Mouse (Mus musculus) thymus, adult 2 months (tissue): ENCODE results near the gene Ckm.

Experiments
- CTCF ChIP-seq: fragments of 200-500 bp; IDR thresholded peaks from 2 replicates; pipeline ENCODE4 v1.5.1; 2012; ENCODE audit warnings: mild to moderate bottlenecking, control low read depth, low read length, moderate library complexity, borderline replicate concordance; ENCODE audit not compliant: control insufficient read depth, poor library complexity, insufficient read depth; ENCODE audit errors: extremely low read depth
- POLR2A ChIP-seq: fragments of 200-500 bp; IDR thresholded peaks from 2 replicates; pipeline ENCODE4 v1.6.1; 2012; ENCODE audit warnings: mild to moderate bottlenecking, low read length, control low read depth, moderate library complexity; ENCODE audit not compliant: control insufficient read depth, poor library complexity, insufficient read depth; ENCODE audit errors: extremely low read depth

GRCm38 (mm10) chr7:19426349-19426748 is 21.8 kb downstream of the Ckm start:
- TF ChIP-seq CTCF (no peak), POLR2A (no peak)
